Mouse (Mus musculus) C2C12 (cell line): ENCODE data around the gene Cpa3.

Source experiments
- CEBPB ChIP-seq: IDR thresholded peaks from one replicate; pipeline ENCODE4 v1.6.1; 2011; ENCODE audit warnings: low read depth, mild to moderate bottlenecking, control low read depth, moderate library complexity
- CTCF ChIP-seq: IDR thresholded peaks from one replicate; pipeline ENCODE4 v1.5.1; 2011; ENCODE audit not compliant: control insufficient read depth, insufficient read depth, insufficient read length
- FOSL1 ChIP-seq: IDR thresholded peaks from one replicate; pipeline ENCODE4 v1.8.0; 2011; ENCODE audit warnings: mild to moderate bottlenecking, low read length; ENCODE audit not compliant: poor library complexity, insufficient read depth, severe bottlenecking
- MAX ChIP-seq: IDR thresholded peaks from one replicate; pipeline ENCODE4 v1.6.1; 2011; ENCODE audit warnings: mild to moderate bottlenecking, control low read depth
- MYOD1 ChIP-seq: IDR thresholded peaks from one replicate; pipeline ENCODE4 v1.6.1; 2011; ENCODE audit warnings: low read depth; ENCODE audit not compliant: control insufficient read depth, insufficient read length
- MYOG ChIP-seq: IDR thresholded peaks from one replicate; pipeline ENCODE4 v1.6.1; 2011; ENCODE audit not compliant: control insufficient read depth, insufficient read length; ENCODE audit errors: extremely low read depth
- USF1 ChIP-seq: IDR thresholded peaks from one replicate; pipeline ENCODE4 v1.6.1; 2011; ENCODE audit warnings: low read depth, mild to moderate bottlenecking, control low read depth, moderate library complexity

DNA sequence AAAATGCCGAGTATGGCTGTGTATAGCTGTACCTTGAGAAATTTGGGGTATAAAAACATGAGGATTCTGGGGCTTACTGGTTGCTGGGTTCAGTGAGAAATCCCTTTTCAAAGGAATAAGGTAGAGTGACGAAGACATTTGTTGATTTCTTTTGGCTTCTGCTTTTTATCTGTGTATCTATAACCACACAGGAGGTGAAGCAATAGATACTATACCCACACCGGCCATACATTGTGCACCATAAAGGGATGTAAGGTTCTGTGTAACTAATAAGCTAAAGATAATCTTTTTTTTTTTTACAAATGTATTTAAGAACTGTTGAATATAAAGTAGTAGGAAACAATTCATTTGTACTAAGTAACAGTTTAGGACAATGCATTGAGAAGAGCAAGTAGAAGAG lies 2.2 kb downstream of the Cpa3 start:
- TF ChIP-seq CTCF (no peak), MAX (no peak), USF1 (no peak), MYOG (no peak), FOSL1 (no peak), MYOD1 (no peak), CEBPB (no peak)
